Mouse (Mus musculus) liver, postnatal 0 days (tissue): Measurements from ENCODE around the gene Zfp141. TPM values are rescaled to one million over a fixed set of nuclear protein-coding genes. Genes with fewer than 3 reads are reported as not detected.
A peak's percentile ranks its signal among the peaks of the same experiment; 100 is the strongest.
"Not testable (repeated sequence)": the region's sequence is repeated elsewhere in the genome, so short reads cannot be mapped to it uniquely, and the experiment has no call there.

ENCODE experiments used
- ATAC-seq: fragments of 200-750 bp; cut with Nextera tagmentation; 2 replicates; pipeline ENCODE4 v1.8.0; 2017; ENCODE audit warnings: mild to moderate bottlenecking, moderate library complexity
- DNase-seq: peaks from one replicate; pipeline ENCODE4 v3.0.0-alpha.2; 2016
- H3K27ac ChIP-seq: fragments of 300-500 bp; sonication (generic); 2 replicates; pipeline ENCODE4 v1.5.1; 2014; ENCODE audit warnings: antibody characterized with exemption, moderate library complexity, mild to moderate bottlenecking, low read depth
- H3K27me3 ChIP-seq: fragments of 300-500 bp; sonication (generic); 2 replicates; pipeline ENCODE4 v1.6.1; 2014; ENCODE audit warnings: low read length, control low read depth, mixed read lengths; ENCODE audit not compliant: insufficient read depth
- H3K36me3 ChIP-seq: fragments of 300-500 bp; sonication (generic); replicated peaks from 2 replicates; pipeline ENCODE4 v1.6.1; 2014; ENCODE audit warnings: mild to moderate bottlenecking, control low read depth, low read length, moderate library complexity, mixed read lengths; ENCODE audit not compliant: insufficient read depth
- H3K4me1 ChIP-seq: fragments of 300-500 bp; sonication (generic); 2 replicates; pipeline ENCODE4 v1.6.1; 2014; ENCODE audit warnings: antibody characterized with exemption, mild to moderate bottlenecking, control low read depth; ENCODE audit not compliant: insufficient read depth
- H3K4me2 ChIP-seq: fragments of 300-500 bp; sonication (generic); 2 replicates; pipeline ENCODE4 v1.6.1; 2014; ENCODE audit warnings: low read depth, mild to moderate bottlenecking, low read length, moderate library complexity, mixed read lengths
- H3K4me3 ChIP-seq: fragments of 300-500 bp; sonication (generic); 2 replicates; pipeline ENCODE4 v1.5.1; 2014; ENCODE audit warnings: low read depth, low read length
- H3K9ac ChIP-seq: fragments of 300-500 bp; sonication (generic); replicated peaks from 2 replicates; pipeline ENCODE4 v1.6.1; 2014; ENCODE audit warnings: mild to moderate bottlenecking, moderate library complexity
- H3K9me3 ChIP-seq: fragments of 300-500 bp; sonication (generic); 2 replicates; pipeline ENCODE4 v1.6.1; 2016; ENCODE audit warnings: mild to moderate bottlenecking, control low read depth, low read length, mixed read lengths
- CTCF ChIP-seq: sonication (generic); IDR thresholded peaks from 2 replicates; pipeline ENCODE4 v1.5.1; 2016; ENCODE audit warnings: antibody characterized with exemption, low read depth
- EP300 ChIP-seq: IDR thresholded peaks from 2 replicates; pipeline ENCODE4 v1.6.1; 2016; ENCODE audit warnings: antibody characterized with exemption, low read depth, mild to moderate bottlenecking
- WGBS: fragments of 180-500 bp; shearing (Covaris S2); extraction: QIAGEN DNeasy Blood & Tissue Kit; methylation state at CpG from one replicate; pipeline ENCODE4 v1.1.7; 2014; ENCODE audit not compliant: insufficient replicate concordance; 5-methylcytosine and 5-hydroxymethylcytosine counted together
- polyA plus RNA-seq: library from polyadenylated mRNA; unstranded; fragments of >200 nt; fragmentation: Nextera tagmentation; extraction: Ambion mirVana; gene quantifications from 2 replicates; pipeline ENCODE4 v1.2.1, GENCODE M21; 2015

The Zfp141 gene
- polyA plus RNA-seq, result 2.0 TPM in 2 replicates

- peak; percentile 21; the same call in 1 of the 2 replicates for TF ChIP-seq CTCF
- DNase-seq, result peak; percentile 86
- not testable (repeated sequence) for H3K36me3 ChIP-seq, H3K4me1 ChIP-seq, H3K9me3 ChIP-seq, H3K27me3 ChIP-seq
- Histone ChIP-seq H3K27ac (peak within 1 kb of the TSS; percentile 87), H3K9ac (peak within 1 kb of the TSS; percentile 71), H3K4me3 (peak within 1 kb of the TSS; percentile 70), H3K4me2 (peak within 1 kb of the TSS; percentile 71)
- peak; percentile 99 for ATAC-seq
- 2% methylated on average over 18 of the region's 18 CpGs for WGBS
Observed at GRCm38 (mm10) chr7:42505588-42505987, at the start of gene Zfp141. TSS of gene Zfp141 (minus strand) at chr7:42505740.

GRCm38 (mm10) chr7:42551766-42552165 is 46.2 kb upstream of the Zfp141 start:
- Histone ChIP-seq H3K9me3 (no peaks in the 10 kb centered on the region; the same call in 1 of the 2 replicates), H3K36me3 (no peaks in the 10 kb centered on the region), H3K4me1 (no peaks in the 10 kb centered on the region), H3K27me3 (no peaks in the 10 kb centered on the region), H3K4me2 (no peak overlapping the region), H3K27ac (no peak overlapping the region), H3K9ac (no peak overlapping the region), H3K4me3 (no peak overlapping the region)
- ATAC-seq (no peak), DNase-seq (no peak)
- TF ChIP-seq CTCF (no peak), EP300 (no peak)
- WGBS, result 73% methylated on average over 3 of the region's 3 CpGs

- no peak for TF ChIP-seq CTCF
- TF ChIP-seq EP300, result no peak
- no peaks in the 10 kb centered on the region; the same call in 1 of the 2 replicates for H3K4me1 ChIP-seq
- WGBS, result under 1% methylated on average over 20 of the region's 20 CpGs
- no peaks in the 10 kb centered on the region for H3K27me3 ChIP-seq
- H3K9me3 ChIP-seq, result no peaks in the 10 kb centered on the region
- DNase-seq (no peak), ATAC-seq (peak; percentile 75)
- H3K4me2 ChIP-seq, result peak overlapping the region; percentile 71
- peak overlapping the region; percentile 71 for H3K9ac ChIP-seq
- H3K27ac ChIP-seq, result peak overlapping the region; percentile 87
- peaks cover 4% of the 10 kb centered on the region; the same call in 1 of the 2 replicates for H3K36me3 ChIP-seq
- peak overlapping the region; percentile 70 for H3K4me3 ChIP-seq
Observed at GRCm38 (mm10) chr7:42505186-42505585, 354 bp downstream of the Zfp141 start.

GRCm38 (mm10) chr7:42498248-42498647 is 7.3 kb downstream of the Zfp141 start:
- no peak for DNase-seq
- H3K27me3 ChIP-seq, result no peaks in the 10 kb centered on the region
- no peak for TF ChIP-seq CTCF
- WGBS, result 90% methylated on average over 5 of the region's 5 CpGs
- no peaks in the 10 kb centered on the region for H3K4me1 ChIP-seq
- H3K27ac ChIP-seq, result no peak overlapping the region
- H3K4me3 ChIP-seq, result no peak overlapping the region
- peaks cover 7% of the 10 kb centered on the region; the same call in 1 of the 2 replicates for H3K36me3 ChIP-seq
- H3K9me3 ChIP-seq, result no peaks in the 10 kb centered on the region
- no peak overlapping the region for H3K4me2 ChIP-seq
- H3K9ac ChIP-seq, result no peak overlapping the region
- no peak for ATAC-seq

- no peaks in the 10 kb centered on the region for H3K4me1 ChIP-seq
- H3K9ac ChIP-seq, result no peak overlapping the region
- WGBS, result 85% methylated on average over 9 of the region's 9 CpGs
- H3K4me2 ChIP-seq, result no peak overlapping the region
- DNase-seq (no peak), ATAC-seq (no peak)
- H3K4me3 ChIP-seq, result no peak overlapping the region
- no peak for TF ChIP-seq CTCF
- TF ChIP-seq EP300, result no peak
- H3K27me3 ChIP-seq, result no peaks in the 10 kb centered on the region
- peaks cover 7% of the 10 kb centered on the region; the same call in 1 of the 2 replicates for H3K36me3 ChIP-seq
- H3K27ac ChIP-seq, result no peak overlapping the region
- H3K9me3 ChIP-seq, result no peaks in the 10 kb centered on the region
Observed at GRCm38 (mm10) chr7:42497356-42497755, 8.2 kb downstream of the Zfp141 start.

- no peaks in the 10 kb centered on the region for H3K4me1 ChIP-seq
- ATAC-seq, result no peak
- no peak overlapping the region for H3K27ac ChIP-seq
- WGBS, result 79% methylated on average over 1 of the region's 1 CpGs
- no peaks in the 10 kb centered on the region for H3K9me3 ChIP-seq
- no peaks in the 10 kb centered on the region for H3K27me3 ChIP-seq
- H3K9ac ChIP-seq, result no peak overlapping the region
- peaks cover 7% of the 10 kb centered on the region; the same call in 1 of the 2 replicates for H3K36me3 ChIP-seq
- TF ChIP-seq CTCF, result no peak
- TF ChIP-seq EP300, result no peak
- H3K4me3 ChIP-seq, result no peak overlapping the region
- no peak overlapping the region for H3K4me2 ChIP-seq
- DNase-seq, result no peak
Observed at GRCm38 (mm10) chr7:42496202-42496601, 9.3 kb downstream of the Zfp141 start.

- no peaks in the 10 kb centered on the region for H3K9me3 ChIP-seq
- ATAC-seq (no peak), DNase-seq (no peak)
- WGBS, result 55% methylated on average over 5 of the region's 5 CpGs
- H3K36me3 ChIP-seq, result peaks cover 11% of the 10 kb centered on the region; the same call in 1 of the 2 replicates
- no peaks in the 10 kb centered on the region for H3K27me3 ChIP-seq
- no peaks in the 10 kb centered on the region for H3K4me1 ChIP-seq
- TF ChIP-seq CTCF, result no peak
- no peak for TF ChIP-seq EP300
- H3K27ac ChIP-seq, result no peak overlapping the region
- no peak overlapping the region for H3K4me2 ChIP-seq
- no peak overlapping the region for H3K9ac ChIP-seq
- H3K4me3 ChIP-seq, result no peak overlapping the region
Observed at GRCm38 (mm10) chr7:42490859-42491258, 14.7 kb downstream of the Zfp141 start.
